Mouse (Mus musculus): ENCODE measurements around the gene Foxr1. TPM values are rescaled to one million over a fixed set of nuclear protein-coding genes. Genes with fewer than 3 reads are reported as not detected.

Foxr1 gene
- polyA plus RNA-seq, 1 experiment from 2014 or later = not detected

DNA sequence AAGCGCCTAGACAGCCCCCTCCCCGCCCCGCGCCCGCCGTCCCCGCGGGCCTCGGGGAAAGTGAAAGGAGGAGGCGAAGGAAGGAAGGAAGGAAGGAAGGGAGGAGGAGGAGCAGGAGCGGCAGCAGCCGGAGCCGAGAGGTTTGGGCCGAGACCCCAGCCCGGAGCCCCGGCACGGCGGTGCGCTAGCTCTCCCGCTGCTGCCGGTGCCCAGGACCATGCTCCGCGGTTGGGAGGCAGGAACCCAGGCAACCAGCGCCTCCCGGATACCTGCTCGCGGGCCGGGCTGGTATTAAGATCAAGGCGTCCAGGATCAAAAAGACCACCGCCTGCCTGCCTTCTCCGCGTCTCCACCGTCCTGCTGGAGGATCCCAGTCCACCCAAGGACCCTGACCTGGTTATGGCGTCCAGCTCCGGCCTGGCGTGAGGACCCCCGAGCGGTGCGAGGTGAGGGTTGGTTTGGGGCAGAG is 42.1 kb upstream of the Foxr1 start:
- H3K4me3 ChIP-seq (replicated peaks; ENCODE audit: low read depth, low read length) = peak overlapping the region; percentile 96
- peak overlapping the region; percentile 77 for H3K4me2 ChIP-seq (ENCODE audit: low read length)
- H3K4me1 ChIP-seq (replicated peaks; ENCODE audit: insufficient read depth, low read length) = peaks cover 37% of the 10 kb centered on the region
- H3K9ac ChIP-seq (ENCODE audit: low read depth, low read length) = peak overlapping the region; percentile 93
- no peak for ATAC-seq (replicated peaks; ENCODE audit: low FRiP score, low read depth)
- H3K27ac ChIP-seq = peak overlapping the region; percentile 95
- WGBS = under 1% methylated on average over 33 of the region's 39 CpGs
- TF ChIP-seq CTCF (IDR thresholded peaks at IDR 0.05; ENCODE audit: low read depth) = no peak
- no peaks in the 10 kb centered on the region for H3K27me3 ChIP-seq (ENCODE audit: insufficient read depth, low read length)
- H3K9me3 ChIP-seq (replicated peaks; ENCODE audit: low read length) = no peaks in the 10 kb centered on the region
- no peaks in the 10 kb centered on the region for H3K36me3 ChIP-seq (ENCODE audit: insufficient read depth, low read length)
- no peak for DNase-seq (ENCODE audit: low spot score)

DNA sequence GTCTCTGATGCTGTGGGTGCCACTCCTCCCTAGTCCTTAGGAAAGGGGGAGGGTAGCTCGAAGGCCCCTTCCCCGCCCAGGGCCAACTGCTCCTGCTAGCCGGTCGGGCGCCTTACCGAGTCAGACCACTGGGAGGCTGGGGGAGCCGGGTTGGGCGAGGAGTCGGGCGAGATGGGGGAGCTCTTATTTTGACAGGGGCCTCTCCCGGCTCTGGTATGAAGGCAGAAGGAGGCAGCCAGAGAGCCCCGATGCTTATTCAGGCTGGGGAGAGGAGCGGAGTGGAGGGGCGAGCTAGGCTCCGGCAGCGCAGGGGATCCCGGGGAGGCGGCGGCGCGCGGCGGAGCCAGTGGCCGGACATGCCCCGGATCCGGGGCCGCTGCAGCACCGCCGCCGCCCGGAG is 41.6 kb upstream of the Foxr1 start, which contains the start of gene Bcl9l:
Gene Bcl9l (plus strand): TSS at position 274 of the 400 bp plus-strand sequence.
- peak within 1 kb of the TSS; percentile 77 for H3K4me2 ChIP-seq (ENCODE audit: low read length)
- peak within 1 kb of the TSS; percentile 96 for H3K4me3 ChIP-seq (replicated peaks; ENCODE audit: low read depth, low read length)
- DNase-seq (ENCODE audit: low spot score) = peak; percentile 99
- no peaks in the 10 kb centered on the region for H3K27me3 ChIP-seq (ENCODE audit: insufficient read depth, low read length)
- peak; percentile 74 for TF ChIP-seq CTCF (IDR thresholded peaks at IDR 0.05; ENCODE audit: low read depth)
- WGBS = 0% methylated on average over 26 of the region's 31 CpGs
- no peaks in the 10 kb centered on the region for H3K36me3 ChIP-seq (ENCODE audit: insufficient read depth, low read length)
- peaks cover 33% of the 10 kb centered on the region for H3K4me1 ChIP-seq (replicated peaks; ENCODE audit: insufficient read depth, low read length)
- peak within 1 kb of the TSS; percentile 95 for H3K27ac ChIP-seq
- H3K9ac ChIP-seq (ENCODE audit: low read depth, low read length) = peak within 1 kb of the TSS; percentile 93
- ATAC-seq (replicated peaks; ENCODE audit: low FRiP score, low read depth) = peak; percentile 37
- H3K9me3 ChIP-seq (replicated peaks; ENCODE audit: low read length) = no peaks in the 10 kb centered on the region

DNA sequence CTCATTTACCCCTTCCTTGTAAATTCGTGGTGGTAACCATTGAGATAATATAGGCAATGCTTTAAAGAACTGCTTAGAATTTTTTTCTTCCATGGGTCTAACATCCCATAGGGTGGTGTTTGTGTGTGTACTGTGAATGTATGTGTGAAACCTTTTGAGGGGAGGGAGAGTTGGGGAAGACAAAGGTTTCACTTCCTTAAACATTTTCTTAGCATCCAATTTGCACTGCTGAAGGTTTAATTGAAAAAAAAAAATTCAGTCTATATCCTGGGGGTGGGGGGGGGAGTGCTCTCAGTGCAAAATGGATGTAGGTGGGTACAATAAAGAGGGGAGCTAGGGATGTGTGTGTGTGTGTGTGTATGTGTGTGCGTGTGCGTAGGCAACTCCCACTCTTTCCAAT is 41.2 kb upstream of the Foxr1 start:
- no peak for TF ChIP-seq CTCF (IDR thresholded peaks at IDR 0.05; ENCODE audit: low read depth)
- Histone ChIP-seq H3K27me3 (ENCODE audit: insufficient read depth, low read length) (no peaks in the 10 kb centered on the region), H3K36me3 (ENCODE audit: insufficient read depth, low read length) (no peaks in the 10 kb centered on the region), H3K27ac (no peak overlapping the region), H3K9me3 (replicated peaks; ENCODE audit: low read length) (no peaks in the 10 kb centered on the region), H3K9ac (ENCODE audit: low read depth, low read length) (no peak overlapping the region), H3K4me2 (ENCODE audit: low read length) (peak overlapping the region; percentile 77), H3K4me3 (replicated peaks; ENCODE audit: low read depth, low read length) (no peak overlapping the region), H3K4me1 (replicated peaks; ENCODE audit: insufficient read depth, low read length) (peaks cover 32% of the 10 kb centered on the region)
- DNase-seq (ENCODE audit: low spot score) = no peak
- ATAC-seq (replicated peaks; ENCODE audit: low FRiP score, low read depth) = no peak; the same call in 1 of the 2 replicates
- WGBS = 7% methylated on average over 3 of the region's 3 CpGs

DNA sequence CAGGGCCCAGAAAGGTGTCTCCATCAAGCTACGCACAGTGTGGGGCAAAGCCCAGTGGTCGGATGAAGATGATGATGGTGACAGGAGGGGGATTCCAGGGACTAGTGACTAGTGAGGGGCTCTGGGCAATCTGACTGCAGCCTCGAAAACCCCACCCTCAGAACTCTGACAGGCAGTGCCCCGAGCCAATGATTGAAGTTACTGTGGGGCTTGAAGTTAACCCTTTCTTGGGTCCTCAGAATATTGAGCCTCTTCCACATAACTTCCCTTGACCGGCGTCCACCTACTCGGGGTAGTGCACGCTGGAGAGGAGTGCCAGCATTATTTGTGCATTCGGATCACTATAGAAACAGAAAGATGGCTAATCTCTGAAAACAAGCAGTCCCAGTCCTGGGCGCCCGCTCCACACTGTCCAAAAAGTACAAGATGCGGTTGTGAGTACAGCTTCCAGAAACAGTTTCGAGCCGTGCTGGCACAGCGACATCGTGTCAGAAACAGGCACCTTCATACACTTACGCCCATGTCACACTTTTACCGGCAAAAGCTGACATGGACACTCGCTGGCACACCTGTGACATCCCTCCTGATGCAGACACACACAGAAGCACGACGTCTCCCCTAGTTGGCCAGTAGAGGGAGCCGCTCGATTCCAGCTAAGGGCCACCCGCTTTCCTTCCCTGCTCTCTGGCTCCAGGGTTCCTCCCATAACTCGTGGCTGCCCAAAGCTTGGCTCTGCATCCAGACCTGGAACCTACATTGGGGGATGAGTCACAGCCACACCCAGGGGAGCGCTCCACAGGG is 38.9 kb upstream of the Foxr1 start:
- no peaks in the 10 kb centered on the region for H3K27me3 ChIP-seq (ENCODE audit: insufficient read depth, low read length)
- DNase-seq (ENCODE audit: low spot score) = peak; percentile 96
- peak overlapping the region; percentile 75 for H3K9ac ChIP-seq (ENCODE audit: low read depth, low read length)
- ATAC-seq (replicated peaks; ENCODE audit: low FRiP score, low read depth) = peak; percentile 37; the same call in 1 of the 2 replicates
- H3K36me3 ChIP-seq (ENCODE audit: insufficient read depth, low read length) = no peaks in the 10 kb centered on the region
- H3K4me3 ChIP-seq (replicated peaks; ENCODE audit: low read depth, low read length) = peak overlapping the region; percentile 80
- peak overlapping the region; percentile 98 for H3K4me2 ChIP-seq (ENCODE audit: low read length)
- 0% methylated on average over 26 of the region's 26 CpGs for WGBS
- H3K27ac ChIP-seq = peak overlapping the region; percentile 97
- H3K4me1 ChIP-seq (replicated peaks; ENCODE audit: insufficient read depth, low read length) = peaks cover 10% of the 10 kb centered on the region; the same call in 1 of the 2 replicates
- peak; percentile 90 for TF ChIP-seq CTCF (IDR thresholded peaks at IDR 0.05; ENCODE audit: low read depth)
- no peaks in the 10 kb centered on the region for H3K9me3 ChIP-seq (replicated peaks; ENCODE audit: low read length)

DNA sequence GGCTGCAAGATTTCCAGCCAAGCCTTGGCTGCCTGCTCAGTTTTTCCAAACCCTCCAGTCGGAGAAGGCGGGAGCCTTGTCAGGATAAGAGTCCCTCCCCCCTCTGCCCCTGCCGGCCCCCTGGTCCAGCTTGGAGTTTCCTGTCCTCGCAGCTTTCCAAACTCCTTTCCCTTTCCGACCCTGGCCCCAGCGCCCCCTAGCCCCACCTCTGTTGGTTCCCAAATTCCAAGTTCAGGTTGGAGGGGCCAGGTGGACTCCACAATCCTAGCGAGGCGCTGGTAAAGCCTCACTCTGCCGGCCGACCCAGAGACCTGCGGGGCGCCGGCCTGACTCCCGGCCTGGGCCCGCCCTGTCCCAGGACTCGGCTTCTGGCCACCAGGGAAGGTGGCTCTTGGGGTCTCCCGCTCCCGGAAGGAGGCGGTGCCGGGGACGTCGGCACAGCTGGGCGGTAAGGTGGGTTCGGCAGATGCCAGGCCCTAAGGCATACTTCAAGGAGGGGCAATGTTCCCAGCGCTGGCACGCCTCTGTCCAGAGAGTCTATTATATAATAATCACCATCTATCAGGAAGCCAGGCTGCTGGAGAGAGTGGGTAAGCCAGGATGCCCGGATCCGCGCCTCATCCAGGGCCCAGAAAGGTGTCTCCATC is 38.1 kb upstream of the Foxr1 start:
- peak; percentile 94 for DNase-seq (ENCODE audit: low spot score)
- H3K27me3 ChIP-seq (ENCODE audit: insufficient read depth, low read length) = no peaks in the 10 kb centered on the region
- H3K4me3 ChIP-seq (replicated peaks; ENCODE audit: low read depth, low read length) = peak overlapping the region; percentile 80
- peaks cover 5% of the 10 kb centered on the region; the same call in 1 of the 2 replicates for H3K4me1 ChIP-seq (replicated peaks; ENCODE audit: insufficient read depth, low read length)
- peak; percentile 40; the same call in 1 of the 2 replicates for TF ChIP-seq CTCF (IDR thresholded peaks at IDR 0.05; ENCODE audit: low read depth)
- peak overlapping the region; percentile 75 for H3K9ac ChIP-seq (ENCODE audit: low read depth, low read length)
- no peaks in the 10 kb centered on the region for H3K9me3 ChIP-seq (replicated peaks; ENCODE audit: low read length)
- no peaks in the 10 kb centered on the region for H3K36me3 ChIP-seq (ENCODE audit: insufficient read depth, low read length)
- peak overlapping the region; percentile 98 for H3K4me2 ChIP-seq (ENCODE audit: low read length)
- peak overlapping the region; percentile 97 for H3K27ac ChIP-seq
- under 1% methylated on average over 29 of the region's 29 CpGs for WGBS
- peak; percentile 42 for ATAC-seq (replicated peaks; ENCODE audit: low FRiP score, low read depth)

- Histone ChIP-seq H3K9me3 (replicated peaks; ENCODE audit: low read length) (no peaks in the 10 kb centered on the region), H3K4me1 (replicated peaks; ENCODE audit: insufficient read depth, low read length) (peaks cover 5% of the 10 kb centered on the region; the same call in 1 of the 2 replicates), H3K27me3 (ENCODE audit: insufficient read depth, low read length) (no peaks in the 10 kb centered on the region), H3K4me3 (replicated peaks; ENCODE audit: low read depth, low read length) (peak overlapping the region; percentile 80), H3K27ac (peak overlapping the region; percentile 97), H3K4me2 (ENCODE audit: low read length) (peak overlapping the region; percentile 98), H3K9ac (ENCODE audit: low read depth, low read length) (peak overlapping the region; percentile 75), H3K36me3 (ENCODE audit: insufficient read depth, low read length) (no peaks in the 10 kb centered on the region)
- DNase-seq (ENCODE audit: low spot score) (peak; percentile 96), ATAC-seq (replicated peaks; ENCODE audit: low FRiP score, low read depth) (peak; percentile 44)
- 1% methylated on average over 21 of the region's 27 CpGs for WGBS
- no peak for TF ChIP-seq CTCF (IDR thresholded peaks at IDR 0.05; ENCODE audit: low read depth)
Measured at GRCm38 (mm10) chr9:44478229-44478921, 37.4 kb upstream of the Foxr1 start.

Measured in kidney, postnatal 0 days (tissue).